Mouse (Mus musculus): ENCODE results near the gene Suclg2.

Suclg2 gene

DNA sequence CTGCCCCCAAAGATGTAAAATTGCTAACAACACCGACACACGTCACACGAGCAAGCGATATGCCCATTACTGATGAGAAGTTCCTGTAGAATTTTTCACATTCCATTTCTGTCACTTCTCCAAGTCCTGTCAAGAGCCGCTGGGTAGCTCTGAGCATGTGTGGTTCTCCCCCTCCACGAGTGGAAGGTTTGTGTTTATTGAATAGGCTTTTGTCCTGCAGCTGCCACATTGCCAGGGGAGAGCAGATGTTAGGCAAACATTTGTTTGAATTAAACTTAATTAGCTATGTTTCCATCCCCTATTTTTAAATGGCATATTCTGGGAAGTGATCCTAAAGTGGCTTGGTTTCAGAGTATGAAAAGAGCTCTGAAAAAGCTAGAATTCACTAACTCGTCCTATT lies 249.1 kb downstream of the Suclg2 start:
- DNase-seq (ENCODE audit: low spot score): no peak

DNA sequence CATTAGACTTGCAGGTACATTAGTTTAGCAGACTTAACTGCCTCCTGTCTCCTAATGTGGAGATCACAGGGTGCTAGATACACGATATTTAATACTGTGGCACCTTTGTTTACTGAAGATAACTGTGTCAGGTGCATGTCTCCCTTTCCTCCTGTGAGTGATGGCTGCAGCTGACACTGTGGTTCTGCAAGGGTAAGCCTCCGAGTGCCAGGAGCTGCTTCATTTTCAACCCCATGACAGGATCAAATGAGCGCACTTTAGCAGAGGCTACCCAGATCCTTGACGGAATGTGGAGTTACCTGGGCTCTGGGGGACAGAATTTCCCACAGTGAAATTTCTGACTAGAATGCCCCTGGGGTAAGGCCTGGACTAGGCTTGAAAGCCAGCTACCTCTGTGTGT lies 253.3 kb downstream of the Suclg2 start:
- no peak for DNase-seq (ENCODE audit: low spot score)

DNA sequence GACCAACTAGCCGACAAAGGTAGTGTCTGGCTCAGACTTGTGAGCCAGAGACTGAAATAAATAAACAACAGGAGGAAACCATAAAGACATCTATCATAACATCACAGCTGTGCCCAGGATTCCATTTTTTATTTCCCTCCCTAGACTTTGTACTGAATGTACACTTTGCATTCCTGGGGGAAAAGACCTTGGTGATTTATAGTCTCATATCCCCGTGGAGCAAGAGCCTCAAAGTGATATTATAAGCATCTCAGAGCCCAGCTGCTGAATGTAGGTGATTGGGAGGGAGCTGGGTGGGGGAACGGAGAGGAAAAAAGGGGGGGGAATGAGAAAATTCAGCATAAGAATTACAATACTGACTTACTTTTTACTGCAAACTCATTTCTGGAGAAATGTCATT lies 259.2 kb downstream of the Suclg2 start:
- no peak for DNase-seq (ENCODE audit: low spot score)

DNA sequence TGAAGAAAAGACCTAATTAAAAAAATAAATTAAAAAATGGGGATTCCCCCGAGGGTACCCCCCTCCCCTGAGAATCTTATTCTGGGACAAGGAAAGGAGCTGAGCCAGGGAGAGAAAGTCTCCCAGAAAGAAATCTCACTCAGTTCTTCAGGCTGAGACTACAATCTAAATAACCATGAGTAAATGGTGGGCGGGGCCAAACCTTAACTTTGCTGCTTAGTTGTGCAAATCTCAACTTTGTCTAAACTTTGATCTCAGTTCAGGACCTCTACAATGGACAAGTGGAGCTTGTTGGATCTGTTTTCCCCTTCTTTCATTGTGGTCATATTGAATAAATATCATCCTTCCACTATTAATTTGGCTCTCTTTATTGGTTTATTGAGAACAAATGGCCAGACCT lies 272.4 kb downstream of the Suclg2 start:
- no peak for DNase-seq (ENCODE audit: low spot score)

GRCm38 (mm10) chr6:95445036-95445435 lies 273.6 kb downstream of the Suclg2 start:
- peak; percentile 18 for DNase-seq (ENCODE audit: low spot score)
